Mouse (Mus musculus): ENCODE measurements around the gene Cops6.

DNA sequence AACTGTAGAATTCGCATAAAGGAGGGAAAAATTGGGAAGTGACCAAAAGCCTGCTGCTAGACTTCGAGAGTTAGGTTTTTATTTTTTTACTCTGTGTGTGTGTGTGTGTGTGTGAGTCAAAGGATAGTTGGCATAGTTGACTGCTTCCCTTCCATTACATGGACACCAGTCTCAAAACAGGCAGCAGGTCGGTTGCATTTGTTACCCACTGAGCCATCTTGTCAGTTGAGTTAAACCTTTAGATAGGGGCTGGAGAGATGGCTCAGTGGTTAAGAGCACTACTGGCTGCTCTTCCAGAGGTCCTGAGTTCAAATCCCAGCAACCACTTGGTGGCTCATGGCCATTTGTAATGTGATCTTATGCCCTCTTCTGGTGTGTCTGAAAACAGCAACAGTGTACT lies 42.8 kb upstream of the Cops6 start:
- TF ChIP-seq CTCF (IDR thresholded peaks at IDR 0.05; ENCODE audit: low read depth, low read length) (no peak), GATA1 (IDR thresholded peaks at IDR 0.05; ENCODE audit: borderline replicate concordance, low read length) (no peak)

All from G1E (cell line).